Mouse (Mus musculus) cerebellum, postnatal 14 days (tissue): ENCODE measurements at regions not wholly inside any gene's neighbourhood (a gene's known extent, or its start where the extent isn't known, plus 50 kb on each side); places are given as distances from the start of the nearest gene placed in this dataset.

Source experiments
- DNase-seq, 2 experiments: peaks; one replicate each; pipeline ENCODE4 v3.0.0; 2021; ENCODE audit warnings: mixed read lengths in 2 of 2

DNA sequence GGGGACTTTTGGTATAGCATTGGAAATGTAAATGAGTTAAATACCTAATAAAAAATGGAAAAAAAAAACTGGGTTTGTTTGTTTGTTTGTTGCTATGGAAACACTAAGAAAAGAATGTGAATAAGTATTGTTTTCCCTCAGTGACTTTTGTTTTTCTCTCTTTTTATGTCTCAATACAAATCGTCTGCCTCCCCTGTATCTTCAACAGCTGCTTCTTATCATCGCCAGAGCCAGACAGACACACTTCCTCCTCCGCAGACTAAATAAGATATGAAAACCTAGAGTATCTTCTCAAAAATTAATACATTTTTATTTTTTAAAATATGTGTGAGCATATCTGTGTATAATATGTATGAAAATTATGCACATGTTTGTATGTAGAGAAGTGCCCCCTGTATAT is 389.0 kb downstream of the Nuf2 start:
- no peak for DNase-seq

GRCm38 (mm10) chr1:169140056-169140455 is 391.2 kb downstream of the Nuf2 start:
- DNase-seq = peak; percentile 4 to 10

GRCm38 (mm10) chr1:169139507-169139906 is 391.8 kb downstream of the Nuf2 start:
- DNase-seq = peak; percentile 58 to 75

DNA sequence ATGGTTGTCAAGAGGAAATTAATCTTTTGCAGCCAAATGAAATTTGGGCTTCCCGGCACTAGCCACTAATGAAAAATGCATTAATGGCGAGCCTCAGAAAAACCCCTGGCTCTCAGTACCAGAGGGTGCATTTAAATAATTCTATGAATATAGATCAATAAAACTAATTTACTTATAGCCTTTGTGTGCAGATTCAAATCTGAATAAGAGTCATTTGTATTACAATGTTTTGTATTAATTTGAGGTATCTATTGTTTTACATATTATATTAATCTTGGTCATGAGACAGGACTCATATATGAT is 392.1 kb downstream of the Nuf2 start:
- no peak for DNase-seq

GRCm38 (mm10) chr1:169138404-169139183 is 392.7 kb downstream of the Nuf2 start:
- no peak for DNase-seq

- peak; percentile 37 to 63 for DNase-seq
Observed at GRCm38 (mm10) chr1:169135542-169135941, 395.7 kb downstream of the Nuf2 start.

DNA sequence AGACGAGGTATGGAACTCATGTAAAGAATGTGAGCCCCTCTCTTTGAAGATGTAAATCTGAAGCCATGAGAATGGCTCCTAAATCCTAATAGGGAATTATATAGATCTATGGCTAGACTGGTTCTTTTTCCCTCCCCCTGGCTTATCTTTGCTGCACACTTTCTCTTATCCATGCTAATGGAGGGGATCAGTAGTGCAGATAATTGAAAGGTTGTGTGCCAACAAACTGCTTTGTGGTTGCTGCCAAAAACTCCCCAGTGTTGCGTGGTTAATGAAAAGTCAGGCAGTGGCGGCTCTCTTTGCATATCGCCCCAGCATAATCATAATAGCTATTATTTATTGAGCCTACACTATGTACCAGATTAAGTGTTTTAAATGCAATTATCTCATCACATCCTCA is 427.6 kb downstream of the Nuf2 start:
- DNase-seq = peak; percentile 29 to 58

DNA sequence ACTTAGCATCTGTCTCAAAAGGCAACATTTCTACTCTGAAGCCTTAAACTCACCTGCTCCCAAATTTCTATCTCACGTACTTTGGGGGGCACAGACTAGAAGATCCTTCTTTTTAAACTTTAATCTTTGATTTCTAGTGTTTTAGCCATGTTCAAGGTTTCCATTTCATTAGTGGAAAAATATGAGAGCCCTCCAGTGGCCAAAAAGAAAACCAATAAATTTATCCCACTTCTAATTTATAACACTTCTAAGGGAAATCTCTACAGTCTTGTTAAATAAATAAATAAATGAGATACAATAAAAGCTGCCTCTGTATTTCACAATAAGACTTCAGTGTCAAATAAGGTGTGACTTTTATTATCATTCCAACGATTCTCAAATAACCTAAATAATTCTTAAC is 428.2 kb downstream of the Nuf2 start:
- DNase-seq = no peak

- DNase-seq = peak in 1 of 2 experiments; percentile 10
Observed at GRCm38 (mm10) chr1:169099221-169099620, 432.0 kb downstream of the Nuf2 start.

DNA sequence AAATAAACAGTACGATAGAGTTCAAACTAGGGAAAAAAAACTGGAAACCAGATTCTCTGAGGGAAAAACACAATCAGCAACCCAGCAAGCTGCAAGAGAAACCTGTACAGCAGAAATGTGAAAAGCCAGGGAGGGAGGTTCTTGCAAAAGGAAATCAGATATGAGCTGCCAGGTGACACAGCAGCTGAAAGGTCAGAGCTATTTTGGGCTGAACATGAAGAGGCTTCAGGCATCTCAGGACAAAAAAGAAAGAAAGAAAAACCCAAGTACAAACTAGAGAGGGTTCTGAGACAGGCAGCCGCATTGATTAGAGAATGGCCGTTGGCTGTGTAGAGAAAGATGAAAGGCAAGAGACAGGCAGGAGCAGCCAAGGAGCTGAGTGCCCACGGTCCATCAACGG is 434.5 kb downstream of the Nuf2 start:
- no peak for DNase-seq

DNA sequence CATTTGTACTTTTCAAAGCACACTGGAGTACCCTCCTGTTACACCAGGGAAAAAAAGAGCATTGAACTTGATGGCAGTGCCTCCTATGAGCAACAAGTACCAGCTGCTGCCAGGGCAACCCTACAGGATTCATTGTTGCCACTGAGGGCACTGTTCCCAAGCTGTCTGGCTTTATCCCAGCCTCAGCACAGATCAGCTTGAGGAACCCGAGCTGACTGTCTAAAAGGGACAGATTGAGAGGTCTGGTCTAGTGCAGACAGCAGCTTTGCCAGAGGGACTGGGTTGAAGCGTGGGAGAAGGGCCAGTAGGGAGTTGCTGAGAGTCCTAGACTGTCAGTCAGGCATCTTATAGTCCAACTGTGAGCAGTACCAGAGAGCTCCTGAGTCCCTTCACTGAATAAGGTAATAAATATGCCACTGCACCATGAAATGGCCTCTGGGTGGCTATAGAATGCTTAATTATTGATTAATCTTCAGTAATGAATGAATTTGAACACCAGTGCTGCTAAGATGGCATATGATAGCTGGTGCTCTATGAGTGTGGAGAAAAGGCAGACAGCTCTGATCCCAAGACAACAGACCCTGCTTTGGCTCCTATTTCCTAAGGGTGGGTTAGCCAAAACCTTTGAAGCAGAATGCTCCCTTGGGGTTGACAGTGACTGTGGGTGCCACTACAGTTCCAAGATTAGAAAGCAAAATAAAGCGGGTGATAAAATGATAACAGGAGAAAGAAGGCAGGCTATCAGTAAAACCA is 437.5 kb downstream of the Nuf2 start:
- DNase-seq = peak; percentile 83 to 88

- peak; percentile 27 to 49 for DNase-seq
Observed at GRCm38 (mm10) chr1:169086032-169086431, 445.2 kb downstream of the Nuf2 start.

DNA sequence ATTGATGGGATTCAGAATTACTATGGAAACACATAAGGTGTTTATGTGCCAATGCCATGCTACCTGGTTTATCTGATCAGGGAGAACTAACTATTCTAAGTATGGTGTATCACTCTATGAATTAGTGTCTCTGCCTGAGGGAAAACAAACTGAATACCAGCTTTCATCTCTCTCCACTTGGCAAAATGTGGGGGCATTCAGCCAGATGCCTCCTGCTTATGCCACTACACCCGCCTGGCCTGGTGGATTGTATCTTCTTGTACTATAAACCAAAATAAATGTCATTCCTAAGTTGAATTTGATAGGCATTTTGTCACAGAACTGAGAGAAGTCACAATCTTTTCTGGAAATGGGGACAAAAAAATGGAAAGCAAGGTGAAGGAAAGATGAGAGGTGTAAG is 450.6 kb downstream of the Nuf2 start:
- DNase-seq = peak; percentile 27 to 43

DNA sequence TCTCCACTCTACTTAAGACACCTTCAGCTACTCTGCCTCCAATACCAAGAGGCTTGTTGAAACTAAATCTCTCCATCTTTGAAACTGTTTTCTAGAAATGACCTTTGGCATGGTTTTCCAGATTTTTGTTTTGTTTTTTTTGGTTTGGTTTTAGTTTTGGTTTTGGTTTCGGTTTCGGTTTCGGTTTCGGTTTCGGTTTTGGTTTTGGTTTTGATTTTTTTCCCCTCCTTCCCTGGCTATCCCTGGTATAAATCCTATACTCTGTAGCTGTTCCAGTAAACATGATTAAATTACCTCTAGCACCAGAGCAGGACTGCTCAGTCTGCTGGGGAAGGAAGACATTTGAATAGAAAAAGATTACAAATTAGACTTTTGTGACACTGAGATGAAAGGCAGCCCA is 454.0 kb downstream of the Nuf2 start:
- DNase-seq = no peak

DNA sequence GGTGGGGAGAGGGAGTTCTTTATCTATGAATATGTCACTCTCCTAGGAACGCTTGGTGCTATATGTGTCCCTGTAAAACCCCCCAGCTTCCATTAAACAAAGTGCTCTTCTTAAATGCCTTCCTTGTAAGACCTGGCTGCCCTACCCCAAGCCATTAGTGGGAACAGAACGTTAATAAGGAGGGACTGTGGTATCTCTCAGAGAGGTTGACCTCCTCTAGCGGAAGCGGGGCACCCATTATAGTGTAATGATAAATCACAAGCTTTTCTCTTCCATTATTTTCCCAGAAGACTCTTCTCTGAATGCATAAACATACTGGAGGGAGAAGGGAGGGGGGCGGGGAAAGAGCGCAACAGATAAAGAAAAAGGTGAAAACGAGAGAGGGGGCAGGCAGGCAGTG is 455.3 kb downstream of the Nuf2 start:
- DNase-seq = no peak

GRCm38 (mm10) chr1:169071366-169071765 is 459.9 kb downstream of the Nuf2 start:
- DNase-seq = no peak

DNA sequence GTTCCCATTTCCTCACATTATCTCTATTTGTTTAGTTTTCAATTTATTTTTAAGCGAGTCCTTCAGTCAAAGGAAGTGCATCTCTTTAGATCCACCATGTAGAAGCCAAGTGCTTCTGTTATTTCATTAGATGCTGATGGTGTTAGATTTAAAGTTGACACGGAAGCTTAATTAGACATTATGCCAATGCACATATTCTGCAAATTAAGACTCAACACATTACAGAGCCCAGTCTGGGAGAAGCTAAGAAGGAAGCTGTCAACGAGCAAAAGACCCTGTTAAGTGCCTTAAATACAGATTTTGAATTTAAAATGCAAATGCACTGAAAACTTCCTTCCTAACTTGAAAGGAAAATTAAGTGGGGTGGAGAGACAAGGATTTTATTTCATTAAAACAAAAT is 461.6 kb downstream of the Nuf2 start:
- no peak for DNase-seq

GRCm38 (mm10) chr1:169066795-169067194 is 464.5 kb downstream of the Nuf2 start:
- peak in 1 of 2 experiments; percentile 10 for DNase-seq

- DNase-seq = no peak
Observed at GRCm38 (mm10) chr1:169060627-169061026, 470.6 kb downstream of the Nuf2 start.

DNA sequence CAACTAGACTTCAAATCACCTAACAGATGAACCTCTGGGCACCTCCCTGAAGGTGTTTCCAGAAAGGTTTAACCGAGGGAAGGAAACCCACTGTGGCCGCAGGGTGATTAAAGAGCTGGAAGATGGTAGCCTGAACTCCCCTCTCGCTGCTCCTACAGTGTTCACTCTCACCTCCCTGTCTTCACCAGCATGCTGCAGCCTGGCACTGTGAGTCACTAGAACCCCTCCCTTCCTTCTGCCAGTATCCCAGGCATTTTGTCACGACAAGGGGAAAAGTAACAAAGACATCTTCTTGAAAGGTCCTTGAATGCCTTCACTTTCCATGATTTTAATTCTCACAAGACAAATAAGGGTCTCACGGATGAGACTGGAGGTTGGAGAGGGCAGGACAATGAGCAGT is 471.1 kb downstream of the Nuf2 start:
- DNase-seq = no peak

DNA sequence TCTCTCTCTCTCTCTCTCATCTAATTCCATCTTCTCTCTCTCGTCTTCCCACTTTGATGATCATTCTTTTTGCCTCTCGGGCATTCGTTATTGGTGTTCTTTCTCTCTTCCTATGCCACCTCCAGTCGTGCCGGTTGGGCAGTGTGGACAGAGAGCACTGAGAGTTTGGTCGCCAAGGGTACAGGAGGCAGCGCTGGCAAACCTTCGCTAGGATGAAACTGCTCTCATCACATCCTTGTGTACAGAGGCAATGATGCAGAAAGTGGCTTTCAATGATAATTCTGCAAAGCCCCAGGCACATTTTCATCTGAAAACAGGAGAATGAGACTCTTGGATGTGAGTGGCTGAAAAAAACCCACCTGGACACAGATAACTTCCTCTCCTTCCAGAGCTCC is 479.4 kb downstream of the Nuf2 start:
- peak; percentile 14 to 26 for DNase-seq

DNA sequence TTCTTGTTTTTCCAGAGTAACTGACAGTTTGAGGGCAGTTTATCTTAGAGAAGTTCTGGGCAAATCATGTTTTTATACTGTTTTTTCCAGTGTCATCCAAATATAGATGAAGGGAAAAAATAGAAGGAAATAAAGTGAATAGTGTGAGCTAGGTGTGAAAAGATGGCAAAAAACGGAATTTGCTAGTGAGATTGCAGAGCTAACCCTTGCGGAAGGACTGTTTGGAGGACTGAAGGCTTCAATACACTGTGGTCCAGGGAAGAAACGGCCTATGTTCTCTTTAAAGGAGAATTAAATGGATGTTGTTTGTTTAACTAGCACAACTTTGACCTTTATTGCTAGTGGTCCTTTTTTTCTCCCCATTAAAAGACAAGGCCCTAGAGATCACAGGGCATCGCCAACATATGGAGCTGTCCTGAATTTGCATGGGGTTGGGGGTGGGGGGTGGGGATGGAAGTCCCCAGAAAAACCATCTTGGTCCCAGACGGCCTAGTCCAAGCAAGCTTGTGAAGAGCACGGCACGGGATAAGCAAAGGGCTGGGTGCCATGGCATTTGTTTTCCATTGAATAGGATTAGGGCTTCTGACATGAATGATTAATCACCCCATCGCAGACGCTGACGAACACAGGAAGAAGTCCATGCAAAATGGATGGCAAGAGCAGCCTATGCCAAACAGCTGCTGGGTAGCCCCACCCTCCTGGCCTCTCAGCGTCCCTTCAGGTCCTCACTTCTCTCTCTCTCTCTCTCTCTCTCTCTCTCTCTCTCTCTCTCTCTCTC is 480.0 kb downstream of the Nuf2 start:
- DNase-seq = peak in 1 of 2 experiments; percentile 7

GRCm38 (mm10) chr1:169049846-169050245 is 481.4 kb downstream of the Nuf2 start:
- DNase-seq = no peak
